ENCODE assay signal across 8 mouse cellular contexts in the genomic region with DNA sequence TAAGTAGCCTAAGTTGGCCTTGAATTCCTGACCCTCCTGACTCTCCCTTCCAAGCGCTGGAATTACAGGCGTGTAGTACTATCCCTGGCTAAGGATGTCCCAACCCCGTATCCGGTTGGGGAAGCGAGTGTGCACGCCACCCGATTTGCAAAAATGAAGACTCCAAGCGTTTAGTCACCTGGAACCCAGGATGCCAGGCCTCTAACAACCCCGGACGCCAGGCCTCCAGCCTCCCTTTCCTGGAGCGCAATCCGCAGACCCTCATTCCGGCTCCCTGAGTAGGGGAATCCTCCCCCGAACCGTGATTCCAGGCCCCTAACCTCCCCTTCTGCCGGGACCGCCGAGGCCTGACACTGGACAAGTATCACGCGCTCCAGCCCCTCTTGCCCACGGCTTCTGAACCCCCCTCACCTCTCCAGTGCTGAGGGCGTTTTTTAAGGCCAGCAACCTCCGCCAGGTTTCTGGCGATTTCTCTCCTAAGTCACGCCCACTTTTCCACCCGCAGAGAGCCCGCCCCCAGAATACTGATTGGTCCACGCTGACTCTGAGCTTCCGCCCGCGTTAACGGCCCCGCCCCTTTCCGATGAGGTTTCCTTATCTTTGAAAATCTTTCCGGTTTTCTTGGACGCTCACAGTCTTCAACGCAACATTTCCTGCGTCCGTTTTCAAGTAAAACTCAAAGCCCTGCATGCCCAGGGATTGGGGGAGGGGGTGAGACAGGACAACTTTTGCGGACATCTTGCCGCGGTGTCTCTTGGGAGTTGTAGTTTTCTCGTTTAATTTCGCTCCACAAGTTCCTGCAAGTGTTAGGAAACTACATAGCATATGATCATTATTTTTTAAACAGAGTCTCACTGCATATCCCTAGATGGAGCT. TPM values are rescaled to one million over a fixed set of nuclear protein-coding genes. Genes with fewer than 3 reads are reported as not detected.
DNase-seq lines count a peak whose midpoint lies in the region; ATAC-seq and TF ChIP-seq lines count a peak whose summit lies in the region.

Nucb1 (minus strand) TSS at position 495 of the 876 bp plus-strand sequence.

- peak within 1 kb of the TSS; percentile 81 for H3K4me2 ChIP-seq in forebrain, embryonic 14.5 days (ENCODE audit: low read length)
- H3K4me2 ChIP-seq in neural tube, embryonic 15.5 days = peak within 1 kb of the TSS; percentile 97

- H3K9me3 ChIP-seq in ES-Bruce4 (replicated peaks; ENCODE audit: control insufficient read depth, insufficient read depth, low read length, poor library complexity, severe bottlenecking) = no peaks in the 10 kb centered on the region
- H3K9me3 ChIP-seq in forebrain, embryonic 14.5 days (replicated peaks; ENCODE audit: control insufficient read depth, low read length) = no peaks in the 10 kb centered on the region
- H3K9me3 ChIP-seq in neural tube, embryonic 15.5 days (replicated peaks) = no peaks in the 10 kb centered on the region

- intact Hi-C loops in heart, postnatal 14 days (cut with DNase I) = no loop called here

- WGBS in forebrain, embryonic 14.5 days = under 1% methylated on average over 44 of the region's 44 CpGs
- WGBS in neural tube, embryonic 15.5 days = under 1% methylated on average over 44 of the region's 44 CpGs

- no peaks in the 10 kb centered on the region for H3K4me1 ChIP-seq in ES-Bruce4 (ENCODE audit: control insufficient read depth, insufficient read depth, low read length)
- H3K4me1 ChIP-seq in forebrain, embryonic 14.5 days (ENCODE audit: control insufficient read depth, insufficient read depth, low read length) = peaks cover 9% of the 10 kb centered on the region
- peaks cover 19% of the 10 kb centered on the region for H3K4me1 ChIP-seq in neural tube, embryonic 15.5 days

- peak within 1 kb of the TSS; percentile 38 for H3K9ac ChIP-seq in ES-Bruce4 (ENCODE audit: low read depth, poor library complexity, severe bottlenecking)
- H3K9ac ChIP-seq in forebrain, embryonic 14.5 days (ENCODE audit: low read length) = peak within 1 kb of the TSS; percentile 79
- peak within 1 kb of the TSS; percentile 86 for H3K9ac ChIP-seq in neural tube, embryonic 15.5 days (replicated peaks)

- ATAC-seq in cerebellum, adult (ENCODE audit: insufficient number of reproducible peaks, low FRiP score, low TSS enrichment) = peak; percentile 66; the same call in 1 of the 2 replicates
- peak; percentile 92 for ATAC-seq in forebrain, embryonic 14.5 days
- peak; percentile 93 for ATAC-seq in neural tube, embryonic 15.5 days (ENCODE audit: low FRiP score)

- no peak for TF ChIP-seq CTCF in ES-Bruce4 (IDR thresholded peaks at IDR 0.05; ENCODE audit: low read depth, low read length)

- peak; percentile 97 for DNase-seq in forebrain, embryonic 14.5 days (ENCODE audit: low spot score)
- DNase-seq in heart, postnatal 14 days = peak; percentile 89 to 91
- DNase-seq in layer of hippocampus, adult 11-12 months (ENCODE audit: low spot score) = peak; percentile 91
- DNase-seq in lung, adult 18-20 months = peak; percentile 96 to 97
- DNase-seq in testis, postnatal 14 days (ENCODE audit: low spot score) = peak; percentile 92

- peak; percentile 68 for TF ChIP-seq POLR2A in ES-Bruce4 (IDR thresholded peaks at IDR 0.05; ENCODE audit: insufficient read depth, low read length)

- H3K27ac ChIP-seq in ES-Bruce4 (ENCODE audit: insufficient read depth, low read length) = peak within 1 kb of the TSS; percentile 91
- H3K27ac ChIP-seq in forebrain, embryonic 14.5 days (ENCODE audit: low read depth, low read length) = peak within 1 kb of the TSS; percentile 75
- peak within 1 kb of the TSS; percentile 90 for H3K27ac ChIP-seq in neural tube, embryonic 15.5 days (replicated peaks)

- TF ChIP-seq EP300 in ES-Bruce4 (IDR thresholded peaks at IDR 0.05; ENCODE audit: insufficient read depth, low read depth, low read length) = no peak

- 0 out of 2 replicates have a peak, but pooled peaks cover 2% of the 10 kb centered on the region for H3K36me3 ChIP-seq in ES-Bruce4 (ENCODE audit: control insufficient read depth, insufficient read depth, low read length, poor library complexity, severe bottlenecking)
- peaks cover 7% of the 10 kb centered on the region; the same call in 1 of the 2 replicates for H3K36me3 ChIP-seq in forebrain, embryonic 14.5 days (ENCODE audit: control insufficient read depth, insufficient read depth, low read length)
- peaks cover 24% of the 10 kb centered on the region for H3K36me3 ChIP-seq in neural tube, embryonic 15.5 days

- H3K27me3 ChIP-seq in ES-Bruce4 (ENCODE audit: control insufficient read depth, insufficient read depth, low read length, poor library complexity, severe bottlenecking) = no peaks in the 10 kb centered on the region
- H3K27me3 ChIP-seq in forebrain, embryonic 14.5 days (replicated peaks; ENCODE audit: control insufficient read depth, insufficient read depth, low read length) = no peaks in the 10 kb centered on the region
- H3K27me3 ChIP-seq in neural tube, embryonic 15.5 days (replicated peaks) = no peaks in the 10 kb centered on the region

- H3K4me3 ChIP-seq in ES-Bruce4 (ENCODE audit: low read depth, low read length) = peak within 1 kb of the TSS; percentile 96
- H3K4me3 ChIP-seq in forebrain, embryonic 14.5 days (ENCODE audit: low read depth, low read length) = peak within 1 kb of the TSS; percentile 57
- peak within 1 kb of the TSS; percentile 84 for H3K4me3 ChIP-seq in neural tube, embryonic 15.5 days (replicated peaks)

RNA-seq across cellular contexts. Expression of gene Nucb1, which starts in this region (rescaled TPM):
- 105 and 119 TPM in 2 replicates for polyA plus RNA-seq in ES-Bruce4 (2011; ENCODE audit: insufficient read depth, insufficient read length, low read depth, missing spikeins)
- 69.0 and 96.5 TPM in 2 replicates for polyA plus RNA-seq in forebrain, embryonic 14.5 days (2014; fragmentation: Nextera tagmentation; extraction: Ambion mirVana)
- 100 to 1,000 TPM; 116 to 137 TPM for total RNA-seq in heart, postnatal 14 days (2021)
- polyA plus RNA-seq in neural tube, embryonic 15.5 days (2015; fragmentation: Nextera tagmentation; extraction: Ambion mirVana) = 140 and 158 TPM in 2 replicates

Comparison
In these comparisons a context has a peak if more than half of its experiments do, and no peak if none do; other contexts are left out.
1. Peak in every context shown above with its lines: DNase-seq, ATAC-seq, H3K4me3 ChIP-seq and H3K27ac ChIP-seq.